Mouse (Mus musculus) spleen, adult 2 months (tissue): Measurements from ENCODE around the gene Retreg1. TPM values are rescaled to one million over a fixed set of nuclear protein-coding genes. Genes with fewer than 3 reads are reported as not detected.

Source experiments
- DNase-seq, 2 experiments: peaks; one replicate each; pipeline versions ENCODE4 v3.0.0 to v3.0.0-alpha.2; 2012 to 2021; ENCODE audit warnings: low spot score in 2 of 2, low read depth in 1 of 2
- H3K27ac ChIP-seq: fragments of 200-500 bp; 2 replicates; pipeline ENCODE4 v1.5.1; 2012; ENCODE audit warnings: low read length, inconsistent platforms; ENCODE audit not compliant: insufficient read depth
- H3K27me3 ChIP-seq: fragments of 200-500 bp; 2 replicates; pipeline ENCODE4 v1.6.1; 2012; ENCODE audit warnings: mild to moderate bottlenecking, moderate library complexity, low read length, inconsistent platforms; ENCODE audit not compliant: control insufficient read depth, insufficient read depth
- H3K36me3 ChIP-seq: fragments of 200-500 bp; 2 replicates; pipeline ENCODE4 v1.6.1; 2012; ENCODE audit warnings: mild to moderate bottlenecking, low read length, inconsistent platforms; ENCODE audit not compliant: control insufficient read depth, insufficient read depth
- H3K4me1 ChIP-seq: fragments of 200-500 bp; 2 replicates; pipeline ENCODE4 v1.6.1; 2011; ENCODE audit warnings: inconsistent platforms; ENCODE audit not compliant: control insufficient read depth, insufficient read depth, insufficient read length
- H3K4me3 ChIP-seq: fragments of 200-500 bp; 2 replicates; pipeline ENCODE4 v1.5.1; 2011; ENCODE audit warnings: mild to moderate bottlenecking, inconsistent platforms; ENCODE audit not compliant: insufficient read depth, insufficient read length; ENCODE audit errors: extremely low read depth
- CTCF ChIP-seq: fragments of 200-500 bp; IDR thresholded peaks from 2 replicates; pipeline ENCODE4 v1.5.1; 2011; ENCODE audit warnings: mild to moderate bottlenecking, inconsistent platforms; ENCODE audit not compliant: insufficient read depth, insufficient read length, insufficient replicate concordance; ENCODE audit errors: extremely low read depth
- POLR2A ChIP-seq: fragments of 200-500 bp; IDR thresholded peaks from 2 replicates; pipeline ENCODE4 v1.6.1; 2011; ENCODE audit warnings: low read depth, low read length, inconsistent platforms
- WGBS: fragments of 180-500 bp; shearing (Covaris S2); methylation state at CpG from one replicate; pipeline ENCODE4 v1.1.7; 2018; 5-methylcytosine and 5-hydroxymethylcytosine counted together
- polyA plus RNA-seq: library from polyadenylated mRNA; depleted of rRNA; stranded (reverse); fragments of >200 nt; gene quantifications from 2 replicates; pipeline ENCODE4 v1.2.3, GENCODE M21; 2012

The Retreg1 gene
- polyA plus RNA-seq, 1 experiment: 8.8 TPM

DNA sequence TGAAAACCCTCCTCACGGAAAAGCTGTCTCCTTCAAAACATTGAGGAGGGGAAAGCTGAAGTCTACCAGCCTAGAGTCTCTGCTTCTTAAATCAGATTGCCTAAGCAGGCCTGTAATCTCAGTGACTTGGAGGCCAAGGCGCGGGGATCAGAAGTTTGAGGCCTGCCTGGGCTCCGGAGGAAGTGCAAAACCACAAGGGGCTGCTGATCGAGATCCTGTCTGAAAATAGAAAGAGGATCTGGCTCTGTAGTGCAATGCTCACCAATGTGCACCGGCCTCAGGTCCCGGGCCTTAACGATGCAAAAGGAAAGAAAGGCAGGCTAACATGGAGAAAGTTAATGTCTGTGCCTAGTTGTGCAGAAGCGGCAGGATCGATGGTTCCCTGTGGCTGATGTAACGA, 48.6 kb downstream of the Retreg1 start:
- Histone ChIP-seq H3K36me3 (no peaks in the 10 kb centered on the region; the same call in 1 of the 2 replicates), H3K4me1 (peaks cover 33% of the 10 kb centered on the region), H3K4me3 (no peak overlapping the region), H3K27ac (peak overlapping the region; percentile 85), H3K27me3 (no peaks in the 10 kb centered on the region)
- TF ChIP-seq CTCF: no peak
- TF ChIP-seq POLR2A: no peak
- peak; percentile 66 to 81 for DNase-seq
- 4% methylated on average over 11 of the region's 11 CpGs for WGBS

DNA sequence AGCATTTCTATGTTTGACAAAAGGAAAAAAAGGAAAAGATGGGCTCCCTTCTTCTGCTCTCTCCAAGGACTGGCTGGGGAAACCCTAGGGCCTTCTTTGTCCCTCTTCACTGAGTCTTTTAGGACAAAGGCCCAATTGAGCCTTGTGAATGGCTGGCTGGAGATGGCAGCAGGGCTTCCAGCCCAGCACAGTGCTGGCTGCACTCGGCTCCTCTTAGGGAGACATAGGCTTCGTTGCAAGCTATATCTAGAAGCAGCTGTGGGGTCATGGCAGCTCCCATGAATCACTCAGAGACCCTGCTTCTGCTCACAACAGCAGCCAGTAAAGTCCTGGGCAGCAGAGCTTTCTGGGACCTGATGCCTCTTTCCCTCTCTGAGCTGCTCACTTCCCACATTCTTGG, 50.3 kb downstream of the Retreg1 start:
- peaks cover 36% of the 10 kb centered on the region for H3K4me1 ChIP-seq
- H3K36me3 ChIP-seq: no peaks in the 10 kb centered on the region; the same call in 1 of the 2 replicates
- TF ChIP-seq POLR2A: no peak
- H3K27me3 ChIP-seq: no peaks in the 10 kb centered on the region
- H3K27ac ChIP-seq: peak overlapping the region; percentile 67
- 78% methylated on average over 2 of the region's 2 CpGs for WGBS
- DNase-seq: no peak
- no peak overlapping the region for H3K4me3 ChIP-seq

DNA sequence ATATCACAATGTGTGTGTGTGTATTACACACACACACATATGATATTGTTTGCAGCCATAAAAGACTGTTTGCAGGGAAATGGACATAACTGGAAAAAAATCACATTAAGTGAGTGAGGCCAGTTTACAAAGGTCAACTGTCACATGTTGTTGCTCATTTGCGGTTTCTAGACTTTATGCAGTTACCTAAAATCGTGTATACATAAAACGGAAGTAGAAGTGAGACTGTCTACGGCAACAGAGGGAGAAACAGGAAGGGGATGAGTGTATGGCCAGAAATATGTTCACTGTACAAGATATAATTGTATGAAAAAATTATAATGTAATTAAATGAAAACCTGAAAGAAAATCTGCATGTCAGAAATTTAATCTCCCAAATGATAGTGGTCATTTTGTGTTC, 53.8 kb downstream of the Retreg1 start:
- H3K27me3 ChIP-seq: no peaks in the 10 kb centered on the region
- H3K27ac ChIP-seq: peak overlapping the region; percentile 77; the same call in 1 of the 2 replicates
- WGBS: 8% methylated on average over 4 of the region's 4 CpGs
- no peak for TF ChIP-seq POLR2A
- no peak for TF ChIP-seq CTCF
- H3K4me1 ChIP-seq: peaks cover 23% of the 10 kb centered on the region; the same call in 1 of the 2 replicates
- H3K36me3 ChIP-seq: no peaks in the 10 kb centered on the region
- DNase-seq: no peak
- H3K4me3 ChIP-seq: no peak overlapping the region

DNA sequence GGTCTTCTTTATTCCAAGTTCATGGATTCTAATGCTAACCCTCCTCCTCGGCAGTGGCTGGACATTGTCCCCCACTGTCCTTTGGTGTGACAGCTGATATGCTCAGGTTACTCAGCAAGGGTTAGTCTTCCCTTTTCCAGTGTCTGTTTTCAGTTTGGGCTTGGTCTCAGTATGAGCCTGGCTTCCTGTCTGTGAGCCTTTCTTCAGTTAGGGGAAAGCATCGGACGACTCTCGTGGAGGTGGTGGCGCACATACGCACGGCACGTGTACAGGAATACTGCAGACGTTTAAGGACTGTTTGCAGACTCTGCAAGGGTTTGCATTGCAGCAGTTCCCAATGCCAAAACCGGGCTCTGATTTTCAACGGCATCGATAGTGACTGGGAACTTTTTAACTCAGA, 54.6 kb downstream of the Retreg1 start:
- H3K27ac ChIP-seq: peak overlapping the region; percentile 77
- peaks cover 21% of the 10 kb centered on the region; the same call in 1 of the 2 replicates for H3K4me1 ChIP-seq
- no peaks in the 10 kb centered on the region for H3K36me3 ChIP-seq
- DNase-seq: no peak
- H3K4me3 ChIP-seq: peak overlapping the region; percentile 2; the same call in 1 of the 2 replicates
- WGBS: 10% methylated on average over 12 of the region's 12 CpGs
- H3K27me3 ChIP-seq: no peaks in the 10 kb centered on the region
- TF ChIP-seq POLR2A (no peak), CTCF (no peak)

DNA sequence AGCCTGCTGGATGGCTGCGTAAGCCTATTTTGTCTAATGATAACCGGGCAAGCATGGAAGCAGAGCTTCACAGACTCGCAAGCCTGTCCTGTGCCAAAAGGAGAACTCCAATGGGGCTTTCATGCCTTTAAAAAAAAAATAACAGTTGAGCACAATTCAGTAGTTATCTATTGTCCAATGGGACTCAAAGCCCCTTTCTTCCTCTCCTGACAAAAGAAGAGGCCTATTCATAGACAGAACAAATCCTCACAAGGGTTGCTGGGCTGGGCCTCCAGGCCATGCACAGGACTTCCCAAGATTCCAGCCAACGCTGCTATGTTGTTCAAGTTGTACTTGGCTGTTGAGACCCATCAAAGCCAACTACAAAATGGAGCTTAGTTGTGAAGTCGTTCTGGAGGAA, 56.0 kb downstream of the Retreg1 start:
- Histone ChIP-seq H3K4me3 (no peak overlapping the region), H3K27me3 (no peaks in the 10 kb centered on the region), H3K4me1 (peaks cover 13% of the 10 kb centered on the region; the same call in 1 of the 2 replicates), H3K27ac (no peak overlapping the region), H3K36me3 (no peaks in the 10 kb centered on the region)
- 85% methylated on average over 5 of the region's 5 CpGs for WGBS
- no peak for DNase-seq
- TF ChIP-seq CTCF: no peak
- no peak for TF ChIP-seq POLR2A

DNA sequence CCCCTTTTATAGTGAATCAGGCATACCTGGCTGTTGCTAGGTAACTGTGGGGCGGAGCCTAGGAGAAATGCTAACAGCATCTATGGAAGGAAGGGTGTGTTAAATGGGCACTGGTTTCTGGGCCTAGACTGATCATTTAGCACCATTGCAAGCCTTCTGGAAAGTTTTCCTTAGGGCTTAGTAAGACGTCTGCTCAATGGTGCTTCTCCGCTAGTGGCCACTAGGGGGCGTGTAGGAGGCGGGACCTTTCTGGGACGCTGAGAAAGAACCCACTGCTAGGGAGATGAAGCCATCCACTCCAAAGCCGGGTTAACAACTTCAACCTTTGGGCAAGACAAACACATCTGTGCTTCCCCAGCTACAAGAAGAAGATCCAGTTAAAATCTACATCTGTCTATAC, 57.6 kb downstream of the Retreg1 start:
- Histone ChIP-seq H3K27me3 (no peaks in the 10 kb centered on the region), H3K36me3 (no peaks in the 10 kb centered on the region), H3K27ac (no peak overlapping the region), H3K4me1 (peaks cover 17% of the 10 kb centered on the region; the same call in 1 of the 2 replicates), H3K4me3 (no peak overlapping the region)
- TF ChIP-seq CTCF: peak; percentile 76; the same call in 1 of the 2 replicates
- no peak for TF ChIP-seq POLR2A
- WGBS: 16% methylated on average over 7 of the region's 7 CpGs
- DNase-seq: peak in 1 of 2 experiments; percentile 75

DNA sequence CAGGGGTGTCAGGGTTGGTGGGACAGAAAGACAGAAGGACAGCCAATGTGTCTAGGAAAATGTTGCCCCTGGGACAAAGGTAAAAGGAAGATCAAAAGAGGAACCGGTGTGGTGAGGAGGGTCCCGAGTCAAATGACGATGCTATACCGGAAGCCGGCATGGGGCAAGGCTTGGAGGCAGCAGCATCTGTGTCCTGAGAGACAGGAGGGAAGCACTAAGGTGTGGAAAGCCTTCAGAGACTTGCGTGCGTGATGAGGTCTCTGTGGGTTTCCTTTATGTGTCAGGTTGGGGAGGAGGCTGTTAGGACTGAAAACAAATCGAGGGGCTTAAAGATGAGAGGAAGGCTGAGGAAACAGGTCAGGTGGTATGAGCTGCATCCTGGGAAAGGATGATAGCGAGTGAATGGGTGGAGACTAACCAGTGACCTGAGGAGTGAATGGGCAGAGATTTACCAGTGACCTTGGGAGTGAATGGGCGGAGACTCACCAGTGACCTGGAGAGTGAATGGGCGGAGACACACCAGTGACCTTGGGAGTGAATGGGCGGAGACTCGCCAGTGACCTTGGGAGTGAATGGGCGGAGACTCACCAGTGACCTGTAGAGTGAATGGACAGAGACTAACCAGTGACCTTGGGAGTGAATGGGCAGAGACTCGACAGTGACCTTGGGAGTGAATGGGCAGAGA, 60.1 kb downstream of the Retreg1 start:
- no peak overlapping the region for H3K27ac ChIP-seq
- peaks cover 10% of the 10 kb centered on the region; the same call in 1 of the 2 replicates for H3K4me1 ChIP-seq
- H3K4me3 ChIP-seq: no peak overlapping the region
- no peak for TF ChIP-seq POLR2A
- no peak for TF ChIP-seq CTCF
- no peaks in the 10 kb centered on the region for H3K27me3 ChIP-seq
- DNase-seq: peak in 1 of 2 experiments; percentile 45
- H3K36me3 ChIP-seq: peaks cover 4% of the 10 kb centered on the region; the same call in 1 of the 2 replicates
- 62% methylated on average over 15 of the region's 15 CpGs for WGBS
